Mouse (Mus musculus) liver, embryonic 11.5 days (tissue): ENCODE measurements around the gene Hps3. TPM values are rescaled to one million over a fixed set of nuclear protein-coding genes. Genes with fewer than 3 reads are reported as not detected.
A peak's percentile ranks its signal among the peaks of the same experiment; 100 is the strongest.
"Not testable (repeated sequence)": the region's sequence is repeated elsewhere in the genome, so short reads cannot be mapped to it uniquely, and the experiment has no call there.

ENCODE experiments used
- ATAC-seq: fragments of 200-750 bp; cut with Nextera tagmentation; replicated peaks from 2 replicates; pipeline ENCODE4 v1.8.0; 2017; ENCODE audit warnings: moderate number of reproducible peaks, mild to moderate bottlenecking, moderate TSS enrichment, moderate library complexity; ENCODE audit not compliant: low FRiP score
- DNase-seq: peaks from one replicate; pipeline ENCODE4 v3.0.0-alpha.2; 2017; ENCODE audit warnings: low spot score
- H3K27ac ChIP-seq: fragments of 300-500 bp; sonication (generic); 2 replicates; pipeline ENCODE4 v1.5.1; 2014; ENCODE audit warnings: mild to moderate bottlenecking, low read depth, low read length, control low read depth
- H3K27me3 ChIP-seq: fragments of 300-500 bp; sonication (generic); replicated peaks from 2 replicates; pipeline ENCODE4 v1.6.1; 2014; ENCODE audit warnings: low read length, mixed read lengths; ENCODE audit not compliant: control insufficient read depth, insufficient read depth
- H3K36me3 ChIP-seq: fragments of 300-500 bp; sonication (generic); 2 replicates; pipeline ENCODE4 v1.6.1; 2014; ENCODE audit warnings: mild to moderate bottlenecking, low read length, moderate library complexity, mixed read lengths; ENCODE audit not compliant: control insufficient read depth, insufficient read depth
- H3K4me1 ChIP-seq: fragments of 300-500 bp; sonication (generic); replicated peaks from 2 replicates; pipeline ENCODE4 v1.6.1; 2014; ENCODE audit warnings: low read length, mixed read lengths; ENCODE audit not compliant: control insufficient read depth, insufficient read depth
- H3K4me2 ChIP-seq: fragments of 300-500 bp; sonication (generic); 2 replicates; pipeline ENCODE4 v1.6.1; 2014; ENCODE audit warnings: mild to moderate bottlenecking, control low read depth, moderate library complexity
- H3K4me3 ChIP-seq: fragments of 300-500 bp; sonication (generic); 2 replicates; pipeline ENCODE4 v1.5.1; 2014; ENCODE audit warnings: low read depth, low read length, control low read depth
- H3K9ac ChIP-seq: fragments of 300-500 bp; sonication (generic); 2 replicates; pipeline ENCODE4 v1.6.1; 2014; ENCODE audit warnings: low read depth, low read length, control low read depth
- H3K9me3 ChIP-seq: fragments of 300-500 bp; sonication (generic); 2 replicates; pipeline ENCODE4 v1.6.1; 2016; ENCODE audit warnings: low read length, inconsistent platforms, mixed read lengths; ENCODE audit not compliant: control insufficient read depth
- WGBS: fragments of 180-500 bp; shearing (Covaris S2); extraction: QIAGEN DNeasy Blood & Tissue Kit; methylation state at CpG from one replicate; pipeline ENCODE4 v1.1.7; 2014; 5-methylcytosine and 5-hydroxymethylcytosine counted together
- polyA plus RNA-seq: library from polyadenylated mRNA; unstranded; fragments of >200 nt; fragmentation: Nextera tagmentation; extraction: Ambion mirVana; gene quantifications from 2 replicates; pipeline ENCODE4 v1.2.1, GENCODE M21; 2014

Gene Hps3
- polyA plus RNA-seq, 1 experiment from 2014 or later: 10.4 TPM

- peaks cover 8% of the 10 kb centered on the region; the same call in 1 of the 2 replicates for H3K36me3 ChIP-seq
- no peaks in the 10 kb centered on the region for H3K27me3 ChIP-seq
- WGBS: 90% methylated on average over 2 of the region's 2 CpGs
- H3K4me1 ChIP-seq: no peaks in the 10 kb centered on the region
- H3K4me3 ChIP-seq: no peak overlapping the region
- H3K27ac ChIP-seq: no peak overlapping the region
- DNase-seq: no peak
- H3K9ac ChIP-seq: no peak overlapping the region
- no peak overlapping the region for H3K4me2 ChIP-seq
- no peak for ATAC-seq
- no peaks in the 10 kb centered on the region for H3K9me3 ChIP-seq
These were observed 20.7 kb downstream of the Hps3 start for GRCm38 (mm10) chr3:20014454-20014853.

GRCm38 (mm10) chr3:20010905-20011304 lies 24.2 kb downstream of the Hps3 start:
- not testable (repeated sequence) for H3K4me1 ChIP-seq, H3K27me3 ChIP-seq, H3K4me2 ChIP-seq, H3K9ac ChIP-seq, H3K4me3 ChIP-seq, H3K27ac ChIP-seq, H3K36me3 ChIP-seq, ATAC-seq, DNase-seq, H3K9me3 ChIP-seq
- 84% methylated on average over 7 of the region's 7 CpGs for WGBS

GRCm38 (mm10) chr3:20010464-20010863 lies 24.7 kb downstream of the Hps3 start:
- DNase-seq: no peak
- Histone ChIP-seq H3K27me3 (no peaks in the 10 kb centered on the region), H3K9me3 (no peaks in the 10 kb centered on the region), H3K4me3 (no peak overlapping the region), H3K9ac (no peak overlapping the region), H3K4me1 (no peaks in the 10 kb centered on the region), H3K27ac (no peak overlapping the region), H3K36me3 (no peaks in the 10 kb centered on the region), H3K4me2 (no peak overlapping the region)
- ATAC-seq: 0 out of 2 replicates have a peak, but pooled peaks have one; percentile 15
- WGBS: 85% methylated on average over 9 of the region's 9 CpGs

GRCm38 (mm10) chr3:20007759-20008158 lies 27.4 kb downstream of the Hps3 start:
- WGBS: 75% methylated on average over 5 of the region's 5 CpGs
- H3K9me3 ChIP-seq: no peaks in the 10 kb centered on the region
- H3K27ac ChIP-seq: no peak overlapping the region
- no peak for DNase-seq
- H3K4me2 ChIP-seq: no peak overlapping the region
- no peak overlapping the region for H3K9ac ChIP-seq
- H3K4me1 ChIP-seq: no peaks in the 10 kb centered on the region
- no peaks in the 10 kb centered on the region for H3K36me3 ChIP-seq
- H3K4me3 ChIP-seq: no peak overlapping the region
- ATAC-seq: 0 out of 2 replicates have a peak, but pooled peaks have one; percentile 47
- H3K27me3 ChIP-seq: no peaks in the 10 kb centered on the region

GRCm38 (mm10) chr3:20007275-20007674 lies 27.8 kb downstream of the Hps3 start:
- no peaks in the 10 kb centered on the region for H3K9me3 ChIP-seq
- no peaks in the 10 kb centered on the region for H3K4me1 ChIP-seq
- H3K27ac ChIP-seq: no peak overlapping the region
- H3K4me3 ChIP-seq: no peak overlapping the region
- no peaks in the 10 kb centered on the region for H3K27me3 ChIP-seq
- no peak for DNase-seq
- H3K36me3 ChIP-seq: no peaks in the 10 kb centered on the region
- ATAC-seq: no peak
- 87% methylated on average over 4 of the region's 4 CpGs for WGBS
- no peak overlapping the region for H3K9ac ChIP-seq
- H3K4me2 ChIP-seq: no peak overlapping the region

GRCm38 (mm10) chr3:20005611-20006010 lies 29.5 kb downstream of the Hps3 start:
- no peak for ATAC-seq
- H3K4me1 ChIP-seq: no peaks in the 10 kb centered on the region
- WGBS: 75% methylated on average over 1 of the region's 1 CpGs
- H3K4me2 ChIP-seq: no peak overlapping the region
- no peak overlapping the region for H3K9ac ChIP-seq
- H3K9me3 ChIP-seq: no peaks in the 10 kb centered on the region
- H3K36me3 ChIP-seq: peaks cover 2% of the 10 kb centered on the region; the same call in 1 of the 2 replicates
- H3K27me3 ChIP-seq: no peaks in the 10 kb centered on the region
- H3K27ac ChIP-seq: no peak overlapping the region
- no peak overlapping the region for H3K4me3 ChIP-seq
- no peak for DNase-seq

- Histone ChIP-seq H3K9me3 (no peaks in the 10 kb centered on the region), H3K4me1 (no peaks in the 10 kb centered on the region), H3K27ac (no peak overlapping the region), H3K9ac (no peak overlapping the region), H3K27me3 (no peaks in the 10 kb centered on the region), H3K4me3 (no peak overlapping the region), H3K36me3 (peaks cover 2% of the 10 kb centered on the region; the same call in 1 of the 2 replicates), H3K4me2 (no peak overlapping the region)
- DNase-seq (no peak), ATAC-seq (no peak)
- WGBS: 68% methylated on average over 8 of the region's 8 CpGs
These were observed 30.7 kb downstream of the Hps3 start for GRCm38 (mm10) chr3:20004422-20004821.

- Histone ChIP-seq H3K27ac (no peak overlapping the region), H3K27me3 (no peaks in the 10 kb centered on the region), H3K36me3 (peaks cover 2% of the 10 kb centered on the region; the same call in 1 of the 2 replicates), H3K4me2 (no peak overlapping the region), H3K9me3 (no peaks in the 10 kb centered on the region), H3K9ac (no peak overlapping the region), H3K4me1 (no peaks in the 10 kb centered on the region), H3K4me3 (no peak overlapping the region)
- no peak for ATAC-seq
- no peak for DNase-seq
- WGBS: 81% methylated on average over 5 of the region's 5 CpGs
These were observed 32.3 kb downstream of the Hps3 start for GRCm38 (mm10) chr3:20002786-20003185.

GRCm38 (mm10) chr3:20000806-20001205 lies 34.3 kb downstream of the Hps3 start:
- Histone ChIP-seq H3K4me3 (no peak overlapping the region), H3K27ac (no peak overlapping the region), H3K4me1 (no peaks in the 10 kb centered on the region), H3K27me3 (no peaks in the 10 kb centered on the region), H3K9ac (no peak overlapping the region), H3K36me3 (peaks cover 2% of the 10 kb centered on the region; the same call in 1 of the 2 replicates), H3K4me2 (no peak overlapping the region), H3K9me3 (no peaks in the 10 kb centered on the region)
- ATAC-seq (no peak), DNase-seq (no peak)
- 89% methylated on average over 4 of the region's 4 CpGs for WGBS
